Mouse (Mus musculus) E14TG2a.4 (cell line): ENCODE measurements around the gene Ccdc51.

Source experiments
- H3K27me3 ChIP-seq: 2 replicates; pipeline ENCODE4 v1.6.1; 2014; ENCODE audit warnings: low read length, control low read depth; ENCODE audit not compliant: insufficient read depth
- H3K36me3 ChIP-seq: 2 replicates; pipeline ENCODE4 v1.6.1; 2014; ENCODE audit warnings: low read length, control low read depth; ENCODE audit not compliant: insufficient read depth
- H3K4me1 ChIP-seq: replicated peaks from 2 replicates; pipeline ENCODE4 v1.6.1; 2014; ENCODE audit warnings: low read depth, low read length, control low read depth
- H3K4me3 ChIP-seq: replicated peaks from 2 replicates; pipeline ENCODE4 v1.5.1; 2014; ENCODE audit warnings: mild to moderate bottlenecking, low read length
- H3K9me3 ChIP-seq: 2 replicates; pipeline ENCODE4 v1.6.1; 2014; ENCODE audit warnings: low read length, control low read depth
- CTCF ChIP-seq: conservative IDR thresholded peaks from 2 replicates; pipeline ENCODE4 v1.5.1; 2014; ENCODE audit warnings: low read length
- NANOG ChIP-seq: IDR thresholded peaks from 2 replicates; pipeline ENCODE4 v1.6.1; 2014; ENCODE audit warnings: borderline replicate concordance, low read length, mixed read lengths
- POU5F1 ChIP-seq: IDR thresholded peaks from 2 replicates; pipeline ENCODE4 v1.6.1; 2014; ENCODE audit warnings: low read length, borderline replicate concordance

The Ccdc51 gene

GRCm38 (mm10) chr9:109107341-109107740 is 25.0 kb downstream of the Ccdc51 start:
- Histone ChIP-seq H3K36me3 (peaks cover 95% of the 10 kb centered on the region), H3K9me3 (peaks cover 13% of the 10 kb centered on the region; the same call in 1 of the 2 replicates), H3K4me1 (peaks cover 30% of the 10 kb centered on the region), H3K27me3 (no peaks in the 10 kb centered on the region), H3K4me3 (no peak overlapping the region)
- TF ChIP-seq NANOG (no peak), POU5F1 (no peak), CTCF (no peak)

DNA sequence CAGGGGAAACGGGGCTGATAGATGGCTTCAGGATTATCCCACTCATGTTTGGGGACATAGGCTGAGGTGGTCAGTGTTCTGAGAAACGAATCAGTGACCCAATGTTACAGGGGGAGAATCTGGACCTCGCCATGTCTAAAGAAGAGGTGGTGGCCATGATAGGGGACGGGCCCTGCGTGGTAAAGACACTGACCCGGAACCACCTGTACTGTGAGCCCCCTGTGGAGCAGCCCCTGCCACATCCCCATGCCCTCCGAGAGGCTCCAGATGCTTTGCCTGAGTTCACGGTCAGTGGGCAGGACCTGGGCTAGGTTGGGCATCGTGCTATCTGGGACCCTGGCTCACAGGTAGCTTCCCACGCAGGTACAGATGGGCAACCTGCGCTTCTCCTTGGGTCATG is 27.9 kb downstream of the Ccdc51 start:
- Histone ChIP-seq H3K27me3 (no peaks in the 10 kb centered on the region), H3K4me1 (peaks cover 11% of the 10 kb centered on the region), H3K36me3 (peaks cover 96% of the 10 kb centered on the region), H3K9me3 (peaks cover 13% of the 10 kb centered on the region; the same call in 1 of the 2 replicates), H3K4me3 (no peak overlapping the region)
- no peak for TF ChIP-seq NANOG
- TF ChIP-seq CTCF: no peak
- no peak for TF ChIP-seq POU5F1

DNA sequence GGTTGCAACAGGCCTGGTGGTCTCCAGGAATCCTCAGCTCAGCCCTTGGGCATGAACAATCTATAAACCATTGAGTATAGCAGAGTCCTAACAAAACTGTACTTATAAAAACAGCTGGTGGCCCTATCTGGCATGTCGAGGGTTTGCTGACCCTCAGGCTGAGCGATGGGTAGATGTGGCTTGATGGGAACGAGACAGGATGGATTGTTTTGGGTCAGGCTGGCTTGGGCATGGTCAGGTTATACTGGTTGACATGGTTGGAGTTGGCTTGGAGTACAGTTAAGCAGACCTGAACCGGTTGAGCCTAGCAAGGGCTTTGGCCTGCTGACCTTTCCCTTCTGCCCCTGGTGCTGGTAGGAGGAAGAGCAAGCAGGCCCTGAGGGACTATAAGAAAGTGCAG is 28.8 kb downstream of the Ccdc51 start:
- TF ChIP-seq POU5F1: no peak
- no peak for TF ChIP-seq CTCF
- TF ChIP-seq NANOG: no peak
- H3K27me3 ChIP-seq: no peaks in the 10 kb centered on the region
- peaks cover 96% of the 10 kb centered on the region for H3K36me3 ChIP-seq
- peaks cover 13% of the 10 kb centered on the region; the same call in 1 of the 2 replicates for H3K9me3 ChIP-seq
- no peak overlapping the region for H3K4me3 ChIP-seq
- H3K4me1 ChIP-seq: peaks cover 2% of the 10 kb centered on the region; the same call in 1 of the 2 replicates

GRCm38 (mm10) chr9:109111591-109111990 is 29.3 kb downstream of the Ccdc51 start:
- H3K4me3 ChIP-seq: no peak overlapping the region
- no peaks in the 10 kb centered on the region for H3K4me1 ChIP-seq
- peaks cover 96% of the 10 kb centered on the region for H3K36me3 ChIP-seq
- TF ChIP-seq POU5F1: no peak
- TF ChIP-seq NANOG: no peak
- TF ChIP-seq CTCF: no peak
- H3K27me3 ChIP-seq: no peaks in the 10 kb centered on the region
- peaks cover 13% of the 10 kb centered on the region; the same call in 1 of the 2 replicates for H3K9me3 ChIP-seq

GRCm38 (mm10) chr9:109113331-109113730 is 31.0 kb downstream of the Ccdc51 start:
- Histone ChIP-seq H3K4me3 (no peak overlapping the region), H3K27me3 (no peaks in the 10 kb centered on the region), H3K4me1 (peaks cover 6% of the 10 kb centered on the region), H3K9me3 (peaks cover 13% of the 10 kb centered on the region; the same call in 1 of the 2 replicates), H3K36me3 (peaks cover 100% of the 10 kb centered on the region)
- TF ChIP-seq CTCF (no peak), NANOG (no peak), POU5F1 (no peak)

DNA sequence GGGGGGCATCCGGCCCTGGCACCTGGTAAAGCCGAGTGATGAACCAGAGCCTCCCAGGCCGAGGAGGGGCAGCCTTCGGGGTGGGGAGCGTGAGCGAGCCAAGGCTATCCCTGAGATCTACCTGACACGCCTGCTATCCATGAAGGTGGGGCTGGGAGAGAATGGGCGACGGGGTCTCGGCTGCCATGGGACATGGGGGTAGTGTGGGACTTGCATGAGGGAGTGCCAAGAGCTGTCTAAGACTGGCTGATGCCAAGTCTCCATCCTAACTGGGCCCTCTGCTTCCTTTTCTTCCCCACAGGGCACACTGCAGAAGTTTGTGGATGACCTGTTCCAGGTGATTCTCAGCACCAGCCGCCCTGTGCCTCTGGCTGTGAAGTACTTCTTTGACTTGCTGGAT is 32.0 kb downstream of the Ccdc51 start:
- Histone ChIP-seq H3K9me3 (peaks cover 12% of the 10 kb centered on the region; the same call in 1 of the 2 replicates), H3K27me3 (no peaks in the 10 kb centered on the region), H3K4me1 (peaks cover 14% of the 10 kb centered on the region), H3K4me3 (no peak overlapping the region), H3K36me3 (peaks cover 100% of the 10 kb centered on the region)
- TF ChIP-seq NANOG: no peak
- no peak for TF ChIP-seq CTCF
- TF ChIP-seq POU5F1: no peak

DNA sequence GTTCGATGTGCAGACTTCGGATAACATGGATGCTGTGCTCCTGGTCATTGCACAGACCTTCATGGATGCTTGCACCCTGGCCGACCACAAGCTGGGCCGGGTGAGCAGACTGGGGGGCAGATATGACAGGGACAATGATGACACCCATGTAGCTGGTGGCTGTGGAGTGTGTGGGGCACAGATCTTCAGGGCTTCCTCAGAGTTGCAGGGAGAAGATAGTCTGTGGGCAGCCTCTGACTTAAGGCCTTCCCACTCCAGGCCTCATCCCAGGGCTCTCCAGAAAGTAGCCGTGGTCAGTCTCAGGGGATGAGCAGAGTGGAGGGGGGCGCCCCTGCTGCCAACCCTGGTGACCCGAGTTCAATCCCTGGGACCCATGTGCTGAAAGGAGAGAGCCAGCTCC is 32.6 kb downstream of the Ccdc51 start:
- no peak for TF ChIP-seq POU5F1
- TF ChIP-seq NANOG: no peak
- TF ChIP-seq CTCF: no peak
- Histone ChIP-seq H3K9me3 (peaks cover 6% of the 10 kb centered on the region; the same call in 1 of the 2 replicates), H3K4me1 (peaks cover 20% of the 10 kb centered on the region), H3K36me3 (peaks cover 96% of the 10 kb centered on the region), H3K4me3 (no peak overlapping the region), H3K27me3 (no peaks in the 10 kb centered on the region)

DNA sequence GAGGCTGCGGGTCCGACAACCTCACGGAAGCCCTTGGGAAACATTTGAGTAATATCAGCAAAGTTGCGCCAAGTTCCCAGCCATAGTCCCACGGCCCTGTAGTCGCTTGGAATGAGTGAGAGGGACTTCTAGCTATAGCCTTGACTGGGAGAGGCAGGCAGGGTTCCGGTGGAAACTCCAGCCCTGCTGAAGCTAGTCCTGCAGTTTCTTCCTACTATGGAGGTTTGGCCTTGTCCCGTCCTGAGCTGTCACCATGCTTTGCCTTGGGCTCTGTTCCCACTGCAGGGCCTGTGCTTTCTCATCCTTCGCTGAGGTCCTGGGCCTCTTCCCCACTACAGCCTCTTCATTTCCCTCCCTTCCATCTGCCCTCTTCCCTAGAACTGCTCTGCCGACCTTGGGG is 33.9 kb downstream of the Ccdc51 start:
- no peak for TF ChIP-seq POU5F1
- TF ChIP-seq NANOG: no peak
- TF ChIP-seq CTCF: no peak
- H3K27me3 ChIP-seq: no peaks in the 10 kb centered on the region
- H3K36me3 ChIP-seq: peaks cover 83% of the 10 kb centered on the region
- no peaks in the 10 kb centered on the region for H3K9me3 ChIP-seq
- peaks cover 27% of the 10 kb centered on the region for H3K4me1 ChIP-seq
- no peak overlapping the region for H3K4me3 ChIP-seq

DNA sequence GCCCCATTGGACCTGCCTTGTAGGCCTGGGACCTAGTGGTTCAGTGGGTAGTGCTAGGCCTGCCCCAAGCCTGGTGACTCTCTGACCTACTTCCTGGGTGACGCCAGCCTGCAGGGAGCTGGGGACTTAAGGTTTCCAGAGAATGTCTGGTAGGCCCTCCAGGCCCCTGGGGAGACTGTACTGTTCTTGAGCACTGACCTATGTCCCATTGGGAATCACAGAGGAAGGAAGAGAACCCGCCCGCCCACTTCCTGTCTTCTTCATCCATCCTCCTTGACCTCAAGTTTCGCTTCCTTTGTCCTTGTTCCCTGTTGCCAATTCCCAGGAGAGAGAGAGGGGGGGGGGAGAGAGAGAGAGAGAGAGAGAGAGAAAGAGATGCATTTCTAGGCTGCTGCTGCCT is 35.8 kb downstream of the Ccdc51 start:
- no peaks in the 10 kb centered on the region for H3K27me3 ChIP-seq
- TF ChIP-seq POU5F1 (no peak), NANOG (no peak), CTCF (no peak)
- peaks cover 30% of the 10 kb centered on the region for H3K4me1 ChIP-seq
- H3K9me3 ChIP-seq: no peaks in the 10 kb centered on the region
- peaks cover 64% of the 10 kb centered on the region for H3K36me3 ChIP-seq
- no peak overlapping the region for H3K4me3 ChIP-seq
